Mouse (Mus musculus) cerebellum, adult 2 months (tissue): ENCODE results near the gene Bbs9.

Experiments used
- CTCF ChIP-seq: fragments of 200-500 bp; IDR thresholded peaks from 2 replicates; pipeline ENCODE4 v1.5.1; 2011; ENCODE audit warnings: low read depth, mild to moderate bottlenecking, control low read depth, low read length, moderate library complexity, borderline replicate concordance; ENCODE audit not compliant: insufficient read depth
- POLR2A ChIP-seq: fragments of 200-500 bp; IDR thresholded peaks from 2 replicates; pipeline ENCODE4 v1.6.1; 2011; ENCODE audit warnings: low read length, control low read depth, borderline replicate concordance; ENCODE audit not compliant: insufficient read depth

- TF ChIP-seq CTCF (peak; percentile 62), POLR2A (no peak)
Observed at GRCm38 (mm10) chr9:22518394-22519041, 43.0 kb downstream of the Bbs9 start.
